Mouse (Mus musculus) heart, adult 2 months (tissue): ENCODE results near the gene Trpc4ap. TPM values are rescaled to one million over a fixed set of nuclear protein-coding genes. Genes with fewer than 3 reads are reported as not detected.
A peak's percentile ranks its signal among the peaks of the same experiment; 100 is the strongest.

ENCODE experiments used
- DNase-seq, 2 experiments: peaks; one replicate each; pipeline ENCODE4 v3.0.0; 2021
- H3K27ac ChIP-seq: fragments of 200-600 bp; 2 replicates; pipeline ENCODE4 v1.8.1; 2022
- H3K27me3 ChIP-seq: fragments of 200-500 bp; 2 replicates; pipeline ENCODE4 v1.6.1; 2012; ENCODE audit warnings: mild to moderate bottlenecking, low read length, inconsistent platforms, mixed read lengths; ENCODE audit not compliant: control insufficient read depth, insufficient read depth
- H3K36me3 ChIP-seq: fragments of 200-500 bp; 2 replicates; pipeline ENCODE4 v1.6.1; 2012; ENCODE audit warnings: low read length, inconsistent platforms; ENCODE audit not compliant: control insufficient read depth, insufficient read depth
- H3K4me1 ChIP-seq: fragments of 200-500 bp; 2 replicates; pipeline ENCODE4 v1.6.1; 2011; ENCODE audit warnings: low read length; ENCODE audit not compliant: control insufficient read depth, insufficient read depth
- H3K4me3 ChIP-seq: fragments of 200-600 bp; 2 replicates; pipeline ENCODE4 v1.8.1; 2022
- H3K79me2 ChIP-seq: fragments of 200-500 bp; replicated peaks from 2 replicates; pipeline ENCODE4 v1.6.1; 2012; ENCODE audit warnings: mild to moderate bottlenecking, inconsistent platforms, low read length, moderate library complexity, mixed read lengths; ENCODE audit not compliant: control insufficient read depth, insufficient read depth
- H3K9ac ChIP-seq: fragments of 200-500 bp; 2 replicates; pipeline ENCODE4 v1.6.1; 2012; ENCODE audit warnings: low read depth, mild to moderate bottlenecking, control low read depth, inconsistent platforms, low read length, mixed read lengths
- CTCF ChIP-seq: fragments of 200-600 bp; IDR thresholded peaks from 2 replicates; pipeline ENCODE4 v1.8.1; 2022; ENCODE audit warnings: antibody characterized with exemption, mild to moderate bottlenecking, moderate library complexity
- EP300 ChIP-seq: fragments of 200-500 bp; IDR thresholded peaks from 2 replicates; pipeline ENCODE4 v1.6.1; 2011; ENCODE audit warnings: low read depth, low read length, control low read depth; ENCODE audit not compliant: insufficient read depth
- POLR2A ChIP-seq: fragments of 200-500 bp; IDR thresholded peaks from 2 replicates; pipeline ENCODE4 v1.6.1; 2011; ENCODE audit warnings: mild to moderate bottlenecking, low read depth, low read length, control low read depth; ENCODE audit not compliant: insufficient read depth
- WGBS: fragments of 180-500 bp; shearing (Covaris S2); methylation state at CpG from one replicate; pipeline ENCODE4 v1.1.7; 2018; 5-methylcytosine and 5-hydroxymethylcytosine counted together
- intact Hi-C: fragments of 180-260 bp; cut with DNase I; formaldehyde crosslinking; loops from one replicate; pipeline ENCODE4 v1.15.1; 2025
- polyA plus RNA-seq: library from polyadenylated mRNA; depleted of rRNA; stranded (reverse); fragments of >200 nt; gene quantifications from 2 replicates; pipeline ENCODE4 v1.2.3, GENCODE M21; 2012
- total RNA-seq, 2 experiments: library from RNA; stranded (reverse); gene quantifications; 2 replicates each; pipeline ENCODE4 v1.2.3; 2021

Gene Trpc4ap
- total and polyA plus RNA-seq, 3 experiments = 77.0 to 95.6 (median 84.9) TPM

- no peak for DNase-seq
- Histone ChIP-seq H3K36me3 (no peaks in the 10 kb centered on the region), H3K27ac (no peak overlapping the region), H3K27me3 (no peaks in the 10 kb centered on the region), H3K4me1 (no peaks in the 10 kb centered on the region; the same call in 1 of the 2 replicates), H3K9ac (no peak overlapping the region), H3K79me2 (no peaks in the 10 kb centered on the region), H3K4me3 (no peak overlapping the region)
- WGBS = 60% methylated on average over 7 of the region's 7 CpGs
- intact Hi-C loops = loop anchor here (1.0 to 10.0 kb wide), 3 partner anchors 24 to 248 kb away; partner anchors contain the start of genes Gdf5 and Gm15557
- TF ChIP-seq EP300 = no peak
- no peak for TF ChIP-seq POLR2A
- TF ChIP-seq CTCF = no peak
These were observed 4.7 kb upstream of the Trpc4ap start for GRCm38 (mm10) chr2:155696851-155697250.

GRCm38 (mm10) chr2:155696091-155696558, 3.9 kb upstream of the Trpc4ap start:
- H3K27me3 ChIP-seq = no peaks in the 10 kb centered on the region
- intact Hi-C loops = loop anchor here (1.0 to 10.0 kb wide), 3 partner anchors 23 to 249 kb away; partner anchors contain the start of genes Gdf5 and Gm15557
- 18% methylated on average over 7 of the region's 7 CpGs for WGBS
- H3K27ac ChIP-seq = no peak overlapping the region
- TF ChIP-seq CTCF = peak; percentile 99
- TF ChIP-seq EP300 = 0 out of 2 replicates have a peak, but pooled peaks have one; percentile 58
- TF ChIP-seq POLR2A = no peak
- 0 out of 2 replicates have a peak, but pooled peaks cover 2% of the 10 kb centered on the region for H3K36me3 ChIP-seq
- DNase-seq = peak; percentile 82 to 91
- H3K4me1 ChIP-seq = peaks cover 1% of the 10 kb centered on the region
- no peak overlapping the region for H3K9ac ChIP-seq
- no peaks in the 10 kb centered on the region for H3K79me2 ChIP-seq
- no peak overlapping the region for H3K4me3 ChIP-seq

GRCm38 (mm10) chr2:155695316-155695715, 3.1 kb upstream of the Trpc4ap start:
- 67% methylated on average over 3 of the region's 3 CpGs for WGBS
- TF ChIP-seq EP300 (no peak), POLR2A (no peak), CTCF (no peak)
- intact Hi-C loops = loop anchor here (10.0 kb wide), 1 partner anchor 249 kb away; the partner anchor contains the start of genes Gdf5 and Gm15557

GRCm38 (mm10) chr2:155694564-155694963, 2.4 kb upstream of the Trpc4ap start:
- TF ChIP-seq CTCF = no peak
- no peak for TF ChIP-seq EP300
- no peak for TF ChIP-seq POLR2A
- intact Hi-C loops = loop anchor here (5.0 to 10.0 kb wide), 2 partner anchors 123 to 250 kb away; partner anchors contain the start of genes BC029722, Gdf5 and Gm15557
- Histone ChIP-seq H3K79me2 (peaks cover 5% of the 10 kb centered on the region), H3K27ac (no peak overlapping the region), H3K4me1 (peaks cover 4% of the 10 kb centered on the region), H3K9ac (no peak overlapping the region), H3K36me3 (peaks cover 11% of the 10 kb centered on the region), H3K4me3 (no peak overlapping the region), H3K27me3 (no peaks in the 10 kb centered on the region)
- DNase-seq = no peak
- WGBS = 45% methylated on average over 2 of the region's 2 CpGs

More at GRCm38 (mm10) chr2:155695316-155695715, 3.1 kb upstream of the Trpc4ap start:
- Histone ChIP-seq H3K4me1 (peaks cover 4% of the 10 kb centered on the region), H3K27ac (no peak overlapping the region), H3K4me3 (no peak overlapping the region), H3K79me2 (peaks cover 4% of the 10 kb centered on the region), H3K9ac (no peak overlapping the region), H3K36me3 (peaks cover 8% of the 10 kb centered on the region), H3K27me3 (no peaks in the 10 kb centered on the region)
- DNase-seq = no peak

GRCm38 (mm10) chr2:155693136-155693535, 952 bp upstream of the Trpc4ap start:
- H3K79me2 ChIP-seq = peaks cover 8% of the 10 kb centered on the region

GRCm38 (mm10) chr2:155691336-155691722, 855 bp downstream of the Trpc4ap start:
- TF ChIP-seq CTCF (no peak), EP300 (no peak), POLR2A (no peak)
- Histone ChIP-seq H3K36me3 (peaks cover 20% of the 10 kb centered on the region), H3K27ac (peak overlapping the region; percentile 92), H3K79me2 (peaks cover 9% of the 10 kb centered on the region), H3K27me3 (no peaks in the 10 kb centered on the region), H3K9ac (peak overlapping the region; percentile 98), H3K4me3 (peak overlapping the region; percentile 96), H3K4me1 (peaks cover 4% of the 10 kb centered on the region)
- no peak for DNase-seq
- intact Hi-C loops = loop anchor here (5.0 to 10.0 kb wide), 2 partner anchors 126 to 253 kb away; partner anchors contain the start of genes BC029722, Gdf5 and Gm15557
- WGBS = 2% methylated on average over 8 of the region's 8 CpGs

More at GRCm38 (mm10) chr2:155693136-155693535, 952 bp upstream of the Trpc4ap start:
- H3K9ac ChIP-seq = no peak overlapping the region
- intact Hi-C loops = loop anchor here (5.0 to 10.0 kb wide), 2 partner anchors 124 to 252 kb away; partner anchors contain the start of genes BC029722, Gdf5 and Gm15557
- H3K4me3 ChIP-seq = no peak overlapping the region
- TF ChIP-seq EP300 (no peak), POLR2A (no peak), CTCF (no peak)
- no peak overlapping the region for H3K27ac ChIP-seq
- no peak for DNase-seq
- H3K36me3 ChIP-seq = peaks cover 14% of the 10 kb centered on the region
- H3K27me3 ChIP-seq = no peaks in the 10 kb centered on the region
- H3K4me1 ChIP-seq = peaks cover 4% of the 10 kb centered on the region
- WGBS = 70% methylated on average over 4 of the region's 4 CpGs
